Mouse (Mus musculus) embryonic fibroblast, embryonic 13.5 days (primary cell): ENCODE data around the gene Tmco4. TPM values are rescaled to one million over a fixed set of nuclear protein-coding genes. Genes with fewer than 3 reads are reported as not detected.
A peak's percentile ranks its signal among the peaks of the same experiment; 100 is the strongest.

ENCODE experiments used
- H3K27ac ChIP-seq: 2 replicates; pipeline ENCODE4 v1.5.1; 2012; ENCODE audit warnings: low read length, control low read depth, inconsistent platforms; ENCODE audit not compliant: insufficient read depth
- H3K4me1 ChIP-seq: 2 replicates; pipeline ENCODE4 v1.6.1; 2011; ENCODE audit warnings: low read length; ENCODE audit not compliant: control insufficient read depth, insufficient read depth
- H3K4me3 ChIP-seq: 2 replicates; pipeline ENCODE4 v1.5.1; 2011; ENCODE audit warnings: mild to moderate bottlenecking, control low read depth, low read length; ENCODE audit not compliant: insufficient read depth
- CTCF ChIP-seq: IDR thresholded peaks from 2 replicates; pipeline ENCODE4 v1.5.1; 2011; ENCODE audit warnings: mild to moderate bottlenecking, control low read depth, low read length, moderate library complexity, borderline replicate concordance; ENCODE audit not compliant: insufficient read depth
- POLR2A ChIP-seq: IDR thresholded peaks from 2 replicates; pipeline ENCODE4 v1.6.1; 2011; ENCODE audit warnings: low read depth, mild to moderate bottlenecking, control low read depth, low read length, moderate library complexity
- polyA plus RNA-seq: library from polyadenylated mRNA; stranded (reverse); fragments of >200 nt; gene quantifications from 2 replicates; pipeline ENCODE4 v1.2.4, GENCODE M21; 2011; ENCODE audit warnings: low read depth; ENCODE audit not compliant: missing spikeins, insufficient read length

Gene Tmco4
- polyA plus RNA-seq, 1 experiment: 14.3 TPM

DNA sequence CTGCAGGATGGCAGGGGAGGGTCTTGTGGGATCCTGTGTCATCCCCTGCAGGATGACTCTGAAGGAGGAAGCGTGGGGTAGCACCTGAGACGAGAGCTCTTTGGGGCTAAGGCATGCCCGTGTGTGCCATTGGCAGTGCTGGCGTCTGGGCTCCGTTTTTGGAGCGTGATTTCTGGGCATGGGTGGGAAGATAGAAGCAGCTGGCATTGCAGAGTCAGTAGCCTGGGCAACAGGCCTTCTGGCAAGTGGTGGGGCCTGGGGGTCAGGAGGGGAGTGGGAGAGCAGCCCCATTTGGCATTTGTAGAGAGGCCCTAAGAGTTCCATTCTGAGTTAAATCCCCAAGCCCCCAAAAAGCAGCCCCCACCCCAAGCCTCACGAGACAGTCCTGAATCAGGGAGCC lies 80.1 kb downstream of the Tmco4 start:
- Histone ChIP-seq H3K4me1 (no peaks in the 10 kb centered on the region), H3K27ac (no peak overlapping the region), H3K4me3 (no peak overlapping the region)
- TF ChIP-seq POLR2A: no peak
- no peak for TF ChIP-seq CTCF

DNA sequence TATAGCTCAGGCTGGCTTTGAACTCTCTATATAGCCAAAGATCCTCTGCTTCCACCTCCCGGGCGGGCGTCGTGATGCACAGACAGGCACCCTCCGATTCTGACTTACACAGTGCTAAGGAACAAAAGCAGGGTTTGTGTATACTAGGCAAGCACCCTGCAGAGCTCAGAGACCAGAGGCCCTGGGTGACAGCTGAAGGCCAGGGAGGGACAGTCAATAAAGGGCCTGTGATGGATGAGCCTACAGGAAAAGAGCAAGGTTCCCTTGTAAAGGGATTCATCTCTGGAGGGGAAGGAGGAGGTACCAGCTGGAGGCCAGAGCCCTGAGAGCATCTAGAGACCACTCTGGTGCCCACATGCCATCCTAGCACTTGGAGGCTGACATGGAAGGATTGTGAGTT lies 80.7 kb downstream of the Tmco4 start:
- Histone ChIP-seq H3K27ac (no peak overlapping the region), H3K4me1 (no peaks in the 10 kb centered on the region), H3K4me3 (no peak overlapping the region)
- no peak for TF ChIP-seq CTCF
- no peak for TF ChIP-seq POLR2A

DNA sequence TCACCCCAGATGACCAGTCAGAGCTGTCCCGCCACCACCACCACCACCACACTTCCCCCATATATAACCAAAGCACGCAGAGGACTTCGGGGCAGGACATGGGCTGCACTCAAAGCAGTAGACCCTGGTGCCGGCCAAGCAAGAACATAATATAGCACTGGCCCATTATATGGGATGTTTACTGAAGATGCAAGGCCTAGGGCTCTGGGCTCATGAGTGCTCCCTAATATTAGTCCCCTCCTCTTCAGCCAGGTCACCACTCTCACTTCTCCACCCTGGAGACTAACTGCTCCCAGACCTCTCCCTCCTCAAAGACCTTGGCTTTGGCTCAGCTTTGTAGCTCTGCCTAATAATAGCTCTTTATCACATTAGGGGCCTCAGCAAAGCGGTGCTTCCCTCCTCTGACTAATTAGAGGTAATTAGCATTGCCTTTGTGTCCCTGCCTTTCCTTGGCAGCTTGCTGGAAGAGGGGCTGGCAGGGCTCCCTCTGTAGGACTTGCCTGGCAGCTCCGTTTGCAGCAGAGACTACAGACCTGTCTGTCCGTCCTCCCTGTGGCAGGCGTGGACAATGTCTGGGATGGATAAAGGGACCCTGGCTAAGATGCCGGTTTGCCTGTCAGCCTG lies 81.7 kb downstream of the Tmco4 start:
- Histone ChIP-seq H3K4me1 (no peaks in the 10 kb centered on the region), H3K27ac (no peak overlapping the region), H3K4me3 (no peak overlapping the region)
- TF ChIP-seq CTCF: no peak
- TF ChIP-seq POLR2A: no peak

DNA sequence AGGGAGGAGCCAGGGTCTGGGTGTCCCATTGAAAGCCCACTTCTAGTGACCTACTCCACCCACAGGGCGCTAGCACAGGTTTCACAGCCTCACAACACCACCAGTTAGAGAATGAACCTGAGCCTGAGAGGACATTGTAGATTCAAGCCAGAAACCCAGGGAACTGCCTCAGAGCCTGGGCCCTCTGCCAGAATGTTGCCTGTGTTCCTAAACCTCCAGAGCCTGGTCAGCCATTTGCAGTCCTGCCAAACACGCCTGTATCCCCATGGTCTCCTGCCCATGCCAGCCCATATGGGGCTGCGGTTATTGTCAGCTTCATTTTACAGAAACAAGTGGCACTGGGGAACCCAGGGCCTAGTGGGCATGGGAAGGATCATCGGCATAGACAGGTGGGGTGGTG lies 82.6 kb downstream of the Tmco4 start:
- no peak for TF ChIP-seq POLR2A
- no peak overlapping the region for H3K27ac ChIP-seq
- no peak overlapping the region for H3K4me3 ChIP-seq
- no peaks in the 10 kb centered on the region for H3K4me1 ChIP-seq

- H3K4me3 ChIP-seq: no peak overlapping the region
- no peak for TF ChIP-seq POLR2A
- TF ChIP-seq CTCF: no peak
Measured at GRCm38 (mm10) chr4:139055744-139056143, 83.1 kb downstream of the Tmco4 start.

DNA sequence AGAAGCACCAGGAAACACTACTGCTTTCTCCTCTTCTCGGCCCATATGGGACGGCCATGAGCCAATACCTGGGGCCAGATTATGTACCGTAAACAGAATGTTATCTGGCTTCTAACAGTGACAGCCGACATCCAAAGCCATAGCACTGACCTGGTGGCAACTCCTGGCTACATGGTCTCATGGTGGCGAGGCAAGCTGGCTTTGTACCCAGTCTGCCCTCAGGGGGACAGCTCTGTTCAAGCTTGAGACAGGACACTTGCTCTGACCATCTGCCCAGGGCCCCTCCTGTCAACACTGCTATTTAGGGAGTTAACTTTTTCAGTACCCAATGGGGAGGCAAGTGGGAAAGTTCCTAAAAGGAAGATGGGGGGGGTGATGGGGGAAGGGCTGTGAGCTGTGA lies 84.6 kb downstream of the Tmco4 start:
- Histone ChIP-seq H3K27ac (no peak overlapping the region), H3K4me3 (no peak overlapping the region), H3K4me1 (no peaks in the 10 kb centered on the region)
- TF ChIP-seq POLR2A (no peak), CTCF (no peak)

More at GRCm38 (mm10) chr4:139055744-139056143, 83.1 kb downstream of the Tmco4 start:
- H3K4me1 ChIP-seq: no peaks in the 10 kb centered on the region
- no peak overlapping the region for H3K27ac ChIP-seq

- TF ChIP-seq POLR2A: no peak
- no peak for TF ChIP-seq CTCF
- Histone ChIP-seq H3K4me1 (no peaks in the 10 kb centered on the region), H3K27ac (no peak overlapping the region), H3K4me3 (no peak overlapping the region)
Measured at GRCm38 (mm10) chr4:139058029-139058428, 85.3 kb downstream of the Tmco4 start.

DNA sequence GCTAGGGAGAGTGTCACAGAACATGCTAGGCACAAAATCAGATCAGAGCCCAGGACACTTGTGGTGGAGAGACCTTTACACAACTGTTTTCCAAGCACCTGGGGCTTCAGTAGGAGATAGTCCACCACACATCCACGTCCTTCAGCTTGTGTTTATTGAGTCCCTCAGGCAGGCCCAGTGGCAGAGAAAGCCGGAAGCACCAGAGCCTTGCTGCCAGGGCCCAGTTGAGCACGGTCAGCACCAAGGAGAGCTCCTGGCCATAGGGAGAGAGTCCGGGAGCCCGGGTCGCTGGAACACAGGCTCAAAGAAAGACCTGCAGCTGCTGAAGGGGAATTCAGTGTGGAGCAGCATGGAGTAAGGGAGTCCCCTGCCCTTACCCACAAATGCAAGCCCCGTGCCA lies 86.9 kb downstream of the Tmco4 start:
- no peak overlapping the region for H3K4me3 ChIP-seq
- TF ChIP-seq CTCF: no peak
- no peak for TF ChIP-seq POLR2A
- H3K27ac ChIP-seq: no peak overlapping the region
- no peaks in the 10 kb centered on the region for H3K4me1 ChIP-seq

DNA sequence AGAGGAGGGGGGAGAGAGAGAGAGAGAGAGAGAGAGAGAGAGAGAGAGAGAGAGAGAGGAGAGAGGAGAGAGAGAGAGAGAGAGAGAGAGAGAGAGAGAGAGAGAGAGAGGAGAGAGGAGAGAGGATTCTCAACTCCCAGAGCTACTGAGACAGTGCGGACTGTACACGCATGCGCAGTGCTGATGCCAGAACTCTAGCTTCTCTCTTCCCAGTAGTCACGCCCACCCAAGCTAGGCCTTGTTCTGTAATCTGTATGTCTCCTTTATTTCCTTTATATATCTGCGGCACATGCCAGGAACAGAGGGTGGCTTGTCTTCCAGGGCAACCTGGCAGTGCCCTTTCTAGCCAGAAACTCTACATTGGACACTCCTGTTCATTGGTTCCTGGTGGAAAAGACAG lies 92.1 kb downstream of the Tmco4 start:
- no peak overlapping the region for H3K27ac ChIP-seq
- H3K4me1 ChIP-seq: no peaks in the 10 kb centered on the region
- TF ChIP-seq POLR2A (no peak), CTCF (no peak)
- H3K4me3 ChIP-seq: no peak overlapping the region

DNA sequence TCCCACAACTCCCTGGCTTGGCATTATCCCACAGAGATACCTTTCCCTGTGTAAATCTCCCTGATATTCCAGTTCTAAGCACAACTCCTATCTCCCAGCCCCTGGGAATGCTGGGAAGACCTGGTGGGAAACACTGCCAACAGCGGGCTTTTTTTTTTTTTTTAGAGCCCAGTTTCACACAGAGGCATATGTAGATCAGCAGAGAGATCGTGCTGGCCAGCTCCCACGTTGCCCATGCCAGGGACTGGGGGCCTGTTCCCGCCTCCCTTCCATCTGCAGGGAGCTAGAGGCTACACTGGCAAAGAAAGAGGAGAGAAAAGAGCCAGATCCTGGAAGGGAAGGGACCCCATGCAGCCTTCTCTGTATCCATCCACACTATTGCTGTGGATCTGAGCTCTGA lies 95.6 kb downstream of the Tmco4 start:
- no peak overlapping the region for H3K4me3 ChIP-seq
- TF ChIP-seq CTCF: no peak
- no peak for TF ChIP-seq POLR2A
- H3K27ac ChIP-seq: no peak overlapping the region
- H3K4me1 ChIP-seq: no peaks in the 10 kb centered on the region

DNA sequence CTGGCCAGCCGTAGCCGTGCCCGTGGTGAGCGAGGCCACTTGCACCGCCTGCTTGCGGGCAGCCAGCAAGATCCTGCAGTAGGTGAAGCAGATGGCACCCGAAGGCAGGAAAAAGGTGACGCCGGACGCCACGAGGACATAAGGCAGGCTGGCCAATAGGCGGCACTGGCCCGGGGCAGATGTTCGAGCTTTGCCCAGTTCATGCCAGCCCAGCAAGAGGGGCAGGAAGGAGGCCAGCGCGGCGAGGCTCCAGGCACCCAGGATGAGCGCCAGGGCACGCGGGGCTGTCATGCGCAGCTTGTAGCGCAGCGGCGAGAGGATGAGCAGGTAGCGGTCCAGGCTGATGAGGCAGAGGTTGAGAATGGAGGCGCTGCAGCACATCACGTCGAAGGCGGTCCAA lies 101.4 kb downstream of the Tmco4 start:
- TF ChIP-seq CTCF (no peak), POLR2A (no peak)
- Histone ChIP-seq H3K4me3 (peak overlapping the region; percentile 26; the same call in 1 of the 2 replicates), H3K4me1 (0 out of 2 replicates have a peak, but pooled peaks cover 2% of the 10 kb centered on the region)

More for the DNA sequence above, 101.4 kb downstream of the Tmco4 start:
- no peak overlapping the region for H3K27ac ChIP-seq
